ENCODE assay signal across 17 mouse cellular contexts in the genomic region with DNA sequence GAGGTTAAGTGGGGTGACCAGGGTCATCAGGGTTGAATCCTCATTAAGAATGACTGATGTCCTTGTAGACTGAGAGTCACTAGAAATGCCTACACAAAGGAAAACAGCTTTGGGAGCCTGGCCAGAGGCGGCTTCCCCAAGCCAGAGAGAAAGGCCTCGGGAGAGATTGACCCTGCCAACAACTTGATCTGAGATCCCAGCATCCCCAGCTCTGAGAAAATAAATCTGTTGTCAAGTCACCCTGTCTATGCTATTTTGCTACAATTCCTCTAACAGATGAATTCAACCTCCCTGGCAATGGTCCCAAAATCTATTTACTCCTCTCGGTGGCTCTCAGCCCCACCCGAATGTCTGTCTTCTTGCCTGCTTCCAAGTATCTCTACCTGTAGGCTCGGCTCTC.
DNase-seq lines count a peak whose midpoint lies in the region; ATAC-seq and TF ChIP-seq lines count a peak whose summit lies in the region.
"Had no signal": no experiment of that assay in that cellular context is flagged by ENCODE, and none has a peak within 500 bp of the region (broad histone marks: within the 10 kb centered on the region; RNA-seq: fewer than 3 reads in every experiment).

No protein-coding gene starts in this region.

- no peak overlapping the region for H3K9ac ChIP-seq in midbrain, postnatal 0 days (replicated peaks; ENCODE audit: low read length, poor library complexity, severe bottlenecking)
- no peak overlapping the region for H3K9ac ChIP-seq in midbrain, embryonic 14.5 days (replicated peaks; ENCODE audit: low read length)
- H3K9ac ChIP-seq: heart, embryonic 13.5 days; hindbrain, embryonic 15.5 days had no signal

- DNase-seq in cerebellum, postnatal 14 days, result peak; percentile 38 to 40
- peak; percentile 7 to 14 for DNase-seq in heart, postnatal 36 days
- DNase-seq in heart, adult 11 months, result no peak
- DNase-seq in midbrain, postnatal 0 days (ENCODE audit: low spot score), result peak; percentile 31
- DNase-seq in midbrain, embryonic 14.5 days, result no peak
- no peak for DNase-seq in frontal cortex, postnatal 14 days (ENCODE audit: low spot score in 2 of 2)
- DNase-seq in layer of hippocampus, adult 2 months (ENCODE audit: low spot score in 2 of 2), result no peak
- DNase-seq: cerebellum, adult 11 months; liver; lung, adult 2 months; right cerebral cortex, postnatal 14 days; thymus, postnatal 4 days had no signal

- H3K27ac ChIP-seq in midbrain, postnatal 0 days (ENCODE audit: low read depth, low read length), result no peak overlapping the region
- no peak overlapping the region for H3K27ac ChIP-seq in midbrain, embryonic 14.5 days (replicated peaks; ENCODE audit: low read depth, low read length)
- H3K27ac ChIP-seq in layer of hippocampus, adult 2 months, result no peak overlapping the region
- H3K27ac ChIP-seq: forebrain, embryonic 10.5 days; heart, embryonic 13.5 days; hindbrain, embryonic 15.5 days had no signal

- H3K27me3 ChIP-seq in midbrain, postnatal 0 days (ENCODE audit: insufficient read depth, low read length), result no peaks in the 10 kb centered on the region
- no peaks in the 10 kb centered on the region for H3K27me3 ChIP-seq in midbrain, embryonic 14.5 days (ENCODE audit: control insufficient read depth, insufficient read depth, low read length)
- H3K27me3 ChIP-seq: heart, embryonic 13.5 days; hindbrain, embryonic 15.5 days had no signal

- ATAC-seq in cerebellum, adult (ENCODE audit: insufficient number of reproducible peaks, low FRiP score, low TSS enrichment), result no peak
- no peak for ATAC-seq in midbrain, postnatal 0 days (ENCODE audit: low FRiP score)
- ATAC-seq in midbrain, embryonic 14.5 days (ENCODE audit: low FRiP score, low TSS enrichment), result no peak

- H3K9me3 ChIP-seq in midbrain, postnatal 0 days (ENCODE audit: low read length), result no peaks in the 10 kb centered on the region
- H3K9me3 ChIP-seq in midbrain, embryonic 14.5 days (ENCODE audit: control insufficient read depth, low read length), result no peaks in the 10 kb centered on the region
- H3K9me3 ChIP-seq: forebrain, embryonic 10.5 days; heart, embryonic 13.5 days; hindbrain, embryonic 15.5 days had no signal

- no peaks in the 10 kb centered on the region for H3K4me1 ChIP-seq in midbrain, postnatal 0 days (ENCODE audit: insufficient read depth, low read length)
- no peaks in the 10 kb centered on the region for H3K4me1 ChIP-seq in midbrain, embryonic 14.5 days (ENCODE audit: control insufficient read depth, insufficient read depth, low read length)
- H3K4me1 ChIP-seq: forebrain, embryonic 10.5 days; heart, embryonic 13.5 days; megakaryocyte, embryonic 14.5 days had no signal

- H3K4me2 ChIP-seq in midbrain, postnatal 0 days (ENCODE audit: low read depth, low read length, poor library complexity, severe bottlenecking), result no peak overlapping the region
- no peak overlapping the region for H3K4me2 ChIP-seq in midbrain, embryonic 14.5 days (ENCODE audit: low read length)
- H3K4me2 ChIP-seq: heart, embryonic 13.5 days; hindbrain, embryonic 15.5 days had no signal

- WGBS in midbrain, postnatal 0 days, result 78% methylated on average over 5 of the region's 5 CpGs
- 82% methylated on average over 5 of the region's 5 CpGs for WGBS in midbrain, embryonic 14.5 days

- TF ChIP-seq CTCF in midbrain, postnatal 0 days (IDR thresholded peaks at IDR 0.05), result no peak
- TF ChIP-seq CTCF in layer of hippocampus, adult 2 months (conservative IDR thresholded peaks at IDR 0.05), result no peak

- no peaks in the 10 kb centered on the region for H3K36me3 ChIP-seq in midbrain, postnatal 0 days (ENCODE audit: insufficient read depth, low read length)
- H3K36me3 ChIP-seq in midbrain, embryonic 14.5 days (ENCODE audit: control insufficient read depth, insufficient read depth, low read length), result no peaks in the 10 kb centered on the region
- H3K36me3 ChIP-seq: forebrain, embryonic 10.5 days; heart, embryonic 13.5 days; hindbrain, embryonic 15.5 days had no signal

- intact Hi-C loops in heart, postnatal 36 days (cut with DNase I), result no loop called here

- no peak overlapping the region for H3K4me3 ChIP-seq in midbrain, postnatal 0 days (ENCODE audit: low read depth, low read length)
- no peak overlapping the region for H3K4me3 ChIP-seq in midbrain, embryonic 14.5 days (replicated peaks; ENCODE audit: low read depth, low read length)
- H3K4me3 ChIP-seq in layer of hippocampus, adult 2 months, result no peak overlapping the region
- H3K4me3 ChIP-seq: forebrain, embryonic 10.5 days; heart, embryonic 13.5 days; hindbrain, embryonic 15.5 days; megakaryocyte, embryonic 14.5 days had no signal

Comparison
In these comparisons a context has a peak if more than half of its experiments do, and no peak if none do; other contexts are left out.
1. DNase-seq: peak in cerebellum, postnatal 14 days (2 of 2), heart, postnatal 36 days (2 of 2) and midbrain, postnatal 0 days (single experiment); none in heart, adult 11 months (single experiment), midbrain, embryonic 14.5 days (single experiment), frontal cortex, postnatal 14 days (0 of 2) and layer of hippocampus, adult 2 months (0 of 2).